Mouse (Mus musculus): ENCODE data around the gene Get4.

Get4 gene

GRCm38 (mm10) chr5:139252081-139252909 lies at the start of gene Get4:
Get4 (plus strand) TSS chr5:139252324.
- DNase-seq (ENCODE audit: low spot score) = peak; percentile 100

GRCm38 (mm10) chr5:139203312-139203711 lies 48.8 kb upstream of the Get4 start:
- DNase-seq (ENCODE audit: low spot score) = no peak

DNA sequence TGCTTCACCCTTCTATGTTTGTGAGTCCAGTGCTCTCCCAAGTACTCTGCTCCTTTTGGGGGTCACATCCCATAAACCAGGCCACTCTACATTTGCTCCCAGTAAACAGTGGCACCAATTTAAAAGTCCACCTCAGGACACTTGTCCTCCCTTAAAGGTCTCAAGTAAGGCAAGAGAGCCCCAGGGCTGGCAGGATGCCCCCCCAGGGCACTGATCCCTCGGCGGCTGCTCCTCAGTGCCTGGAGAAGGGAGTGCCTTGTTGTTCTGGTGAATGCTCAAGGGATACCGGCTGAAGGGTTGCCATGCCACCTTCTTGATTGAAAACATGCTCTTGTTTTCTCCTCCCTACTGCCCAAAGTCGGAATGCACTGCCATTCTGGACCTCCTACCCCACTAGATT lies 46.0 kb upstream of the Get4 start:
- DNase-seq (ENCODE audit: low spot score) = no peak

GRCm38 (mm10) chr5:139206525-139206924 lies 45.6 kb upstream of the Get4 start:
- no peak for DNase-seq (ENCODE audit: low spot score)

- DNase-seq (ENCODE audit: low spot score) = no peak
Observed at GRCm38 (mm10) chr5:139208183-139208582, 43.9 kb upstream of the Get4 start.

DNA sequence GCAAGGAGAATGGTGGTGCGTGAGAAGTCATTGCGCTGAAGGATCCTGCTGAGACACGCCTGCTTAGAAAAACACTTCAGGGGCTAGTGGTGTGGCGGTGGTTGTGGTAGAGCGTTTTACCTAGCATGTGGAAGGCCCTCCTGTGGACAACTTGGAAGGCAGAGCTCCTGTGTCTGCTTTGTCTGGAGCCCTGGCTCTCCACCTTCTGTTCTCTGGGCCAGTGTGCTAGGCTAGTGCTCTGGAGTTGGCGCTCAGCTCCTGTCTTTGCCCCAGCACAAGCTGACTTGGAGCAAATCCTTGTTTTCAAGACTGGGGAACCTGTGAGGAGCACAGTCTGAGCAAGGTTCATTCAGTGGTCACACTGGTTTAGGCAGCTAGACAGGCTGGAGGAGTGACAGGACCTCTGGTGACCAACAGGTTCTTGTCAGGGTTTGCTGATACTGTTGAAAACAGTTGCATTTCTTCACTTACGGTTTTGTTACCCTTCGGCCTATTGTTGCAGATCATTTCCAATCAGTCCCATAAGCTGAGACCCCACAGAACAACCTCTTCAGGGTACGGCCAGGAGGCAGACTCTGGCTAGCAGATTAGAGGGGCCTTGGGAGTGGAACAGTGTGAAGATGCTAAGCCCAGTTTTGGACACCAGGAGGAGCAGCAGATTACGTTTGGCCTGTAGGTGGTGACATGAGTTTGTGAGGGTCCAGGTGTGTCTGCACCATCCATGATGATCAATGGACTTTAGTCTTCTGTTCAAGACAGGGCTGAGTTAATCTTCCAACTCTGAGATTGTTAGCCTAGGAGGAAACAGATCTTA lies 43.0 kb upstream of the Get4 start:
- DNase-seq (ENCODE audit: low spot score) = peak; percentile 57

GRCm38 (mm10) chr5:139209685-139210026 lies 42.5 kb upstream of the Get4 start:
- DNase-seq (ENCODE audit: low spot score) = no peak

DNA sequence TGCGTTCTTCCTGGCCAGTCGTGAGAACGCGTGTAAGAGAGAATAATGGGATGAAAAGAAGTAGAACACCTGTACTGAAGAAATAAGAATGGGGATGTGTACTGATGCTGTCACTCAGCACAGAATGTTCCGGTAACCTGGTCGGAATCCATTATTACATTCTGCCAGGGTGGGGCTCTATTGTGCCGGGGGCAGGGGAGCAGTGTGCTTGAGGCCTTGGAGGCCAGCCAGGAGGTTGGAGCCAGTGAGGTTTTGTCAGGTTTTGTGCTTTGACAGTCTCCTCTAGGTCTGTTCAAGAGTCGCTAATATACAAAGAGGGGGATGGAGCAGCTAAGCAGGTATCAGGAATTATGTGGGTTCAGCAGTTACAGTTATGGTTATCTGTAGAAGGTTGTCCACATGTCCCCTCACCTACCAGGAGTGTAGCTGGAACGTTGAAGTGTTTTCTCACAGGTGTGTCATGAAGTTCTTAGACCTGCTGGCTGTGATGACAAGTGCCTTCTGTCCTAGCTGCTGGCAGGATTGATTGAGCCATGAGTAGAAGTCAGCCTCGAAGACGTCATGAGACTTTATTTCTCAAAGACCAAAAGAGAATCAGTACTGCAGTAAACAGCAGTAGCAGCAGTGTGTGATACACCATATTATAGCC lies 40.3 kb upstream of the Get4 start:
- DNase-seq (ENCODE audit: low spot score) = no peak

DNA sequence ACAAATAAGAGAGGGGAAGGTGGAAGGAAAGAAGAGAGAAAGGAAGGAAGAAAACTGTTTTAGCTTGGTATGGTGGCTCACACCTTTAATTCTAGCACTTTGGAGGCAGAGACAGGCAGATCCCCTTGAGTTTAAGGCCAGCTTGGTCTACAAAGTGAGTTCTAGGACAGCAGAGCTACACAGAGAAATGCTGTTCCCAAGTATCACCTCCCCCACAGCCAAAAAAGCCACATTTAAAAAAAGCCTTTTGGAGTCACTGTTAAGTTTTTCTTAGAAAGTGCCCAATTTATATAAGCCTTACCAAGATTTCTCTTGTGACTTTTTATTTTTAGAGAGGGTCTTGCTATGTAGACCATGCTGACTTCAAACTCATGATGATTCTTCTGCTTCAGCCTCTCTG lies 37.8 kb upstream of the Get4 start:
- no peak for DNase-seq (ENCODE audit: low spot score)

- no peak for DNase-seq (ENCODE audit: low spot score)
Observed at GRCm38 (mm10) chr5:139215184-139215583, 36.9 kb upstream of the Get4 start.

- DNase-seq (ENCODE audit: low spot score) = no peak
Observed at GRCm38 (mm10) chr5:139216121-139216520, 36.0 kb upstream of the Get4 start.

- DNase-seq (ENCODE audit: low spot score) = no peak
Observed at GRCm38 (mm10) chr5:139216774-139217173, 35.4 kb upstream of the Get4 start.

- DNase-seq (ENCODE audit: low spot score) = peak; percentile 77
Observed at GRCm38 (mm10) chr5:139220006-139220515, 32.1 kb upstream of the Get4 start.

DNA sequence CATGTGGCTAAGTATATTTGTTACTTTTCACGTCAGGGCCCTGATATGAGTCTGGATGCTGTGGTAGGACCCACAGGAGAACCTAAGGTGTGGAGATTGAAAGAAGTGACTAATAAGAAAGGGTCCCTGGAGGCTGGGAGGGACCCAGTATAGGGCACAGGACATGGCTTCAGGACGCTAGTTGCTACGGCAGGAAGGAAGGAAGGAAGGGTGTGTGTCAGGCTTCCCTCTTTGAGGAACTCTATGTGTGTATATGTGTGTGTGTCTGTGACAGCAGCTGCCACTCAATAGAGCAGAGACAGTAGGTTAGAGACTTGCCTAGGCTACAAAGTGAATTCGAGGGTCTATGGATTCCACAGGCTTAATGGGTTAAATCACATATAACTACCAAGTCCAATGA lies 31.5 kb upstream of the Get4 start:
- DNase-seq (ENCODE audit: low spot score) = no peak

GRCm38 (mm10) chr5:139223331-139223730 lies 28.8 kb upstream of the Get4 start:
- DNase-seq (ENCODE audit: low spot score) = no peak

- no peak for DNase-seq (ENCODE audit: low spot score)
Observed at GRCm38 (mm10) chr5:139227236-139227635, 24.9 kb upstream of the Get4 start.

GRCm38 (mm10) chr5:139227645-139228044 lies 24.5 kb upstream of the Get4 start:
- DNase-seq (ENCODE audit: low spot score) = no peak

DNA sequence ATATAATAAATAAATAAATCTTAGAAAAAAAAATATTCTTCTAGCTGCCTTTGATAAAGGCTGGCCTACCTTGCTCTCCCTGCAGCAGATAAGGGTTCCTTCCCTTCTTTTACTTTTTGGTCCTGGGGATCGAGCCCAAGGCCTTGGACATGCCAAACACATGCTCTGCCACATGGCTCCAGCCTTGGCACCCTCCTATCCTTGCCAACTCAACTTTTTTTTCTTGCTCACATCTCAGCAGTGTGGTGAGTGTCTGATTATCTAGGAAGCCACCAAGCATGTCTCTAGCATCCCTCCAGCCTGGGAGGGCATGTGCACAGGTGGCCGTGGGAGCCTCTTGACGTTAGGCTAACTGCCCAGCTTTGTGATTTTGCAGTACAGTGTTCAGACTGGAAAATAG lies 23.8 kb upstream of the Get4 start:
- no peak for DNase-seq (ENCODE audit: low spot score)

DNA sequence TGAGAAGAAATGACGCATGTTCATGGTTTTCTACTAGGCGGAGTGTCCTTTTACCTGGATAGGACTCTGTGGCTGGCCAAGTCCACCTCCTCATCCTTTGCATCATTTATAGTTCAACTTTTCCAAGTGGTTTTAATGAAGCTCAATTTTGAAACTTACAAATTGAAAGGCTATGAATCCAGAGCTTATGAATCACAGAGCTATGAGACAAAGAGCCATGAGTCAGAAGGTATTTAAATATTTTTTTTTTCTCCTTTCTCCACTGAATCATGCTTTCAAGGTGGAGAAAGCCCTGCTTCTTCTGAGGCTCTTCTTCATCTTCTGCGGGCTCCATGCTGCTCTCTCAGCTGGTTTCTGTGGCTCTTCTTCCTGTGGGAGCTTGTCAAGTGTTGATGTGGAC lies 22.4 kb upstream of the Get4 start:
- no peak for DNase-seq (ENCODE audit: low spot score)

- no peak for DNase-seq (ENCODE audit: low spot score)
Observed at GRCm38 (mm10) chr5:139232083-139232482, 20.0 kb upstream of the Get4 start.

- DNase-seq (ENCODE audit: low spot score) = no peak
Observed at GRCm38 (mm10) chr5:139234423-139234822, 17.7 kb upstream of the Get4 start.

- DNase-seq (ENCODE audit: low spot score) = no peak
Observed at GRCm38 (mm10) chr5:139237436-139237835, 14.7 kb upstream of the Get4 start.

Measured in adipocyte (in vitro differentiated cells).